Mouse (Mus musculus) C2C12 (cell line): Measurements from ENCODE around the gene Srek1. TPM values are rescaled to one million over a fixed set of nuclear protein-coding genes. Genes with fewer than 3 reads are reported as not detected.

Experiments
- H3K27me3 ChIP-seq: one replicate; pipeline ENCODE4 v1.6.1; 2011; ENCODE audit not compliant: control insufficient read depth, insufficient read depth, insufficient read length
- H3K36me3 ChIP-seq: one replicate; pipeline ENCODE4 v1.6.1; 2011; ENCODE audit not compliant: control insufficient read depth, insufficient read depth
- H3K4me3 ChIP-seq: one replicate; pipeline ENCODE4 v1.5.1; 2011; ENCODE audit warnings: mild to moderate bottlenecking, control low read depth; ENCODE audit not compliant: poor library complexity, insufficient read depth, severe bottlenecking
- H3K79me2 ChIP-seq: one replicate; pipeline ENCODE4 v1.6.1; 2011; ENCODE audit not compliant: control insufficient read depth, insufficient read depth
- H3K79me3 ChIP-seq: one replicate; pipeline ENCODE4 v1.6.1; 2011; ENCODE audit warnings: low read depth, control low read depth
- H3ac ChIP-seq: one replicate; pipeline ENCODE3; 2011; ENCODE audit warnings: low read depth; ENCODE audit not compliant: control insufficient read depth, insufficient read length
- CEBPB ChIP-seq: IDR thresholded peaks from one replicate; pipeline ENCODE4 v1.6.1; 2011; ENCODE audit warnings: low read depth, mild to moderate bottlenecking, control low read depth, moderate library complexity
- CTCF ChIP-seq: IDR thresholded peaks from one replicate; pipeline ENCODE4 v1.5.1; 2011; ENCODE audit not compliant: control insufficient read depth, insufficient read depth, insufficient read length
- FOSL1 ChIP-seq: IDR thresholded peaks from one replicate; pipeline ENCODE4 v1.8.0; 2011; ENCODE audit warnings: mild to moderate bottlenecking, low read length; ENCODE audit not compliant: poor library complexity, insufficient read depth, severe bottlenecking
- MAX ChIP-seq: IDR thresholded peaks from one replicate; pipeline ENCODE4 v1.6.1; 2011; ENCODE audit warnings: mild to moderate bottlenecking, control low read depth
- MYOD1 ChIP-seq: IDR thresholded peaks from one replicate; pipeline ENCODE4 v1.6.1; 2011; ENCODE audit warnings: low read depth; ENCODE audit not compliant: control insufficient read depth, insufficient read length
- MYOG ChIP-seq: IDR thresholded peaks from one replicate; pipeline ENCODE4 v1.6.1; 2011; ENCODE audit not compliant: control insufficient read depth, insufficient read length; ENCODE audit errors: extremely low read depth
- USF1 ChIP-seq: IDR thresholded peaks from one replicate; pipeline ENCODE4 v1.6.1; 2011; ENCODE audit warnings: low read depth, mild to moderate bottlenecking, control low read depth, moderate library complexity
- long read RNA-seq, 2 experiments: library from polyadenylated mRNA; unstranded; transcript quantifications; one replicate each; pipeline ENCODE4 v2.0.0; 2019 to 2020
- polyA plus RNA-seq: library from polyadenylated mRNA; unstranded; fragments of >200 nt; fragmentation: generic; extraction: Trizol; gene quantifications from one replicate; pipeline ENCODE4 v1.2.1, GENCODE M21; 2012; ENCODE audit warnings: missing spikeins

The Srek1 gene
- polyA plus RNA-seq, result 9.1 TPM
- long read RNA-seq, experiment 1, transcript Srek1-201 (12 exons, 3,934 nt), result major isoform, 9 of 33 reads
- long read RNA-seq, experiment 1, partial matches to known transcripts, result 17 of 33 reads
- long read RNA-seq, experiment 1, other reads (novel, unspliced or antisense), result 7 of 33 reads
- long read RNA-seq, experiment 2, transcript Srek1-201 (12 exons, 3,934 nt), result major isoform, 39 of 143 reads
- long read RNA-seq, experiment 2, partial matches to known transcripts, result 72 of 143 reads
- long read RNA-seq, experiment 2, other reads (novel, unspliced or antisense), result 32 of 143 reads

GRCm38 (mm10) chr13:103774119-103774757 is at the start of gene Srek1:
Gene Srek1 (minus strand): TSS chr13:103774608.
- peak within 1 kb of the TSS; percentile 85 for H3ac ChIP-seq
- H3K36me3 ChIP-seq, result no peaks in the 10 kb centered on the region
- H3K79me3 ChIP-seq, result peaks cover 44% of the 10 kb centered on the region
- H3K79me2 ChIP-seq, result peaks cover 46% of the 10 kb centered on the region
- H3K4me3 ChIP-seq, result peak within 1 kb of the TSS; percentile 86
- TF ChIP-seq USF1 (peak; percentile 94), MYOD1 (no peak), CTCF (no peak), MAX (peak; percentile 16), CEBPB (no peak), MYOG (no peak)
- H3K27me3 ChIP-seq, result no peaks in the 10 kb centered on the region

- Histone ChIP-seq H3K4me3 (no peak overlapping the region), H3K36me3 (peaks cover 50% of the 10 kb centered on the region), H3ac (no peak overlapping the region), H3K27me3 (no peaks in the 10 kb centered on the region), H3K79me2 (no peaks in the 10 kb centered on the region), H3K79me3 (no peaks in the 10 kb centered on the region)
- TF ChIP-seq MYOG, result no peak
- no peak for TF ChIP-seq CEBPB
- TF ChIP-seq USF1, result no peak
- TF ChIP-seq CTCF, result no peak
- TF ChIP-seq MYOD1, result no peak
- no peak for TF ChIP-seq FOSL1
- no peak for TF ChIP-seq MAX
These were observed 47.9 kb upstream of the Srek1 start for GRCm38 (mm10) chr13:103822270-103822669.

GRCm38 (mm10) chr13:103819377-103819776 is 45.0 kb upstream of the Srek1 start:
- H3K79me3 ChIP-seq, result no peaks in the 10 kb centered on the region
- TF ChIP-seq CTCF (no peak), USF1 (no peak), MYOD1 (no peak), CEBPB (no peak), FOSL1 (no peak)
- H3K27me3 ChIP-seq, result no peaks in the 10 kb centered on the region
- peaks cover 46% of the 10 kb centered on the region for H3K36me3 ChIP-seq
- H3K4me3 ChIP-seq, result no peak overlapping the region
- H3K79me2 ChIP-seq, result no peaks in the 10 kb centered on the region
- H3ac ChIP-seq, result no peak overlapping the region

GRCm38 (mm10) chr13:103817935-103818334 is 43.5 kb upstream of the Srek1 start:
- no peaks in the 10 kb centered on the region for H3K27me3 ChIP-seq
- H3K79me2 ChIP-seq, result no peaks in the 10 kb centered on the region
- TF ChIP-seq MYOD1 (no peak), CEBPB (no peak), MAX (no peak), FOSL1 (no peak), USF1 (no peak), CTCF (no peak), MYOG (no peak)
- no peak overlapping the region for H3ac ChIP-seq
- peaks cover 32% of the 10 kb centered on the region for H3K36me3 ChIP-seq
- H3K4me3 ChIP-seq, result no peak overlapping the region
- H3K79me3 ChIP-seq, result no peaks in the 10 kb centered on the region

- TF ChIP-seq MAX (no peak), FOSL1 (no peak), CTCF (no peak), MYOD1 (no peak), CEBPB (no peak), USF1 (no peak), MYOG (no peak)
- no peak overlapping the region for H3ac ChIP-seq
- H3K79me2 ChIP-seq, result no peaks in the 10 kb centered on the region
- no peaks in the 10 kb centered on the region for H3K79me3 ChIP-seq
- no peaks in the 10 kb centered on the region for H3K36me3 ChIP-seq
- H3K27me3 ChIP-seq, result no peaks in the 10 kb centered on the region
- H3K4me3 ChIP-seq, result no peak overlapping the region
These were observed 33.1 kb upstream of the Srek1 start for GRCm38 (mm10) chr13:103807464-103807863.

GRCm38 (mm10) chr13:103806210-103806851 is 31.9 kb upstream of the Srek1 start:
- TF ChIP-seq USF1 (no peak), FOSL1 (no peak), MAX (no peak), CEBPB (no peak), MYOD1 (no peak), CTCF (no peak), MYOG (no peak)
- H3K79me3 ChIP-seq, result no peaks in the 10 kb centered on the region
- H3K27me3 ChIP-seq, result no peaks in the 10 kb centered on the region
- no peak overlapping the region for H3K4me3 ChIP-seq
- H3K36me3 ChIP-seq, result no peaks in the 10 kb centered on the region
- no peaks in the 10 kb centered on the region for H3K79me2 ChIP-seq
- no peak overlapping the region for H3ac ChIP-seq
